Mouse (Mus musculus) forebrain, embryonic 12.5 days (tissue): ENCODE results near the gene Car15. TPM values are rescaled to one million over a fixed set of nuclear protein-coding genes. Genes with fewer than 3 reads are reported as not detected.

Source experiments
- ATAC-seq: fragments of 200-750 bp; cut with Nextera tagmentation; 2 replicates; pipeline ENCODE4 v1.8.0; 2017; ENCODE audit warnings: moderate TSS enrichment; ENCODE audit not compliant: low FRiP score
- H3K27ac ChIP-seq: fragments of 300-500 bp; sonication (generic); 2 replicates; pipeline ENCODE4 v1.5.1; 2016; ENCODE audit warnings: mild to moderate bottlenecking
- H3K27me3 ChIP-seq: fragments of 300-500 bp; sonication (generic); 2 replicates; pipeline ENCODE4 v1.6.1; 2016; ENCODE audit warnings: mild to moderate bottlenecking
- H3K36me3 ChIP-seq: fragments of 300-500 bp; sonication (generic); replicated peaks from 2 replicates; pipeline ENCODE4 v1.6.1; 2016; ENCODE audit warnings: mild to moderate bottlenecking
- H3K4me1 ChIP-seq: fragments of 300-500 bp; sonication (generic); 2 replicates; pipeline ENCODE4 v1.6.1; 2016
- H3K4me2 ChIP-seq: fragments of 300-500 bp; sonication (generic); 2 replicates; pipeline ENCODE4 v1.6.1; 2016; ENCODE audit warnings: mild to moderate bottlenecking, moderate library complexity
- H3K4me3 ChIP-seq: fragments of 300-500 bp; sonication (generic); replicated peaks from 2 replicates; pipeline ENCODE4 v1.5.1; 2016; ENCODE audit warnings: mild to moderate bottlenecking
- H3K9ac ChIP-seq: fragments of 300-500 bp; sonication (generic); 2 replicates; pipeline ENCODE4 v1.6.1; 2016; ENCODE audit warnings: mild to moderate bottlenecking
- H3K9me3 ChIP-seq: fragments of 300-500 bp; sonication (generic); 2 replicates; pipeline ENCODE4 v1.6.1; 2016
- WGBS: fragments of 180-500 bp; shearing (Covaris S2); methylation state at CpG from one replicate; pipeline ENCODE4 v1.1.7; 2016; 5-methylcytosine and 5-hydroxymethylcytosine counted together
- polyA plus RNA-seq: library from polyadenylated mRNA; unstranded; fragments of >200 nt; fragmentation: Nextera tagmentation; extraction: Ambion mirVana; gene quantifications from 2 replicates; pipeline ENCODE4 v1.2.1, GENCODE M21; 2016

Gene Car15
- polyA plus RNA-seq, 1 experiment from 2014 or later = 4.4 TPM

DNA sequence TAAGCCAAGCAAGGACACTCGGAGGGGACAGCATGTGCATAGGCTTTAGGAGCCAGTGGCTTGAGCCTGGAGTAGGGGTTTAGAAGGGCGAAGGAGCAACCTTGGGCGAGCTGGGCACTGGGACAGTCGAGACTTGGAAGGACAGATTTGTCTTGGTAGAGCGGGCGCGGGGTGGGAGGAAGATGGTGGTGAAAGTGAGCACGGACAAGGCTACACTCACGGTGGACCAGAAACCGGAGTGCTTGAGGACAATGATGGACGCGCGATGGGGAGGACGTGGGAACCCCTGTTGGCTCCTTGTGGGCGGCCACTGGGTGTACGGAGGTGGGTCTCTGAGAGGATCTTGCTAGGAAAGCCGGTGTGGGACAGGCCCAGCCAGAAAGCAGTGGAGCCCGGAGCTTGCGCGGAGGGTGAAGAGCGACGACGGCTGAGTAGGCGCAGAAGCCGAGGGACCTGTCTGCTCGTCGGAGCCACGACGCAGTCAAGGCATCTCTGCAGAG is 40.3 kb downstream of the Car15 start:
- Histone ChIP-seq H3K27ac (0 out of 2 replicates have a peak overlapping the region, but pooled peaks have one; percentile 11), H3K27me3 (peaks cover 82% of the 10 kb centered on the region), H3K4me3 (peak overlapping the region; percentile 50), H3K4me2 (peak overlapping the region; percentile 86), H3K9me3 (no peaks in the 10 kb centered on the region), H3K36me3 (peaks cover 10% of the 10 kb centered on the region), H3K9ac (peak overlapping the region; percentile 70; the same call in 1 of the 2 replicates), H3K4me1 (peaks cover 32% of the 10 kb centered on the region)
- WGBS = 4% methylated on average over 29 of the region's 29 CpGs
- ATAC-seq = no peak

DNA sequence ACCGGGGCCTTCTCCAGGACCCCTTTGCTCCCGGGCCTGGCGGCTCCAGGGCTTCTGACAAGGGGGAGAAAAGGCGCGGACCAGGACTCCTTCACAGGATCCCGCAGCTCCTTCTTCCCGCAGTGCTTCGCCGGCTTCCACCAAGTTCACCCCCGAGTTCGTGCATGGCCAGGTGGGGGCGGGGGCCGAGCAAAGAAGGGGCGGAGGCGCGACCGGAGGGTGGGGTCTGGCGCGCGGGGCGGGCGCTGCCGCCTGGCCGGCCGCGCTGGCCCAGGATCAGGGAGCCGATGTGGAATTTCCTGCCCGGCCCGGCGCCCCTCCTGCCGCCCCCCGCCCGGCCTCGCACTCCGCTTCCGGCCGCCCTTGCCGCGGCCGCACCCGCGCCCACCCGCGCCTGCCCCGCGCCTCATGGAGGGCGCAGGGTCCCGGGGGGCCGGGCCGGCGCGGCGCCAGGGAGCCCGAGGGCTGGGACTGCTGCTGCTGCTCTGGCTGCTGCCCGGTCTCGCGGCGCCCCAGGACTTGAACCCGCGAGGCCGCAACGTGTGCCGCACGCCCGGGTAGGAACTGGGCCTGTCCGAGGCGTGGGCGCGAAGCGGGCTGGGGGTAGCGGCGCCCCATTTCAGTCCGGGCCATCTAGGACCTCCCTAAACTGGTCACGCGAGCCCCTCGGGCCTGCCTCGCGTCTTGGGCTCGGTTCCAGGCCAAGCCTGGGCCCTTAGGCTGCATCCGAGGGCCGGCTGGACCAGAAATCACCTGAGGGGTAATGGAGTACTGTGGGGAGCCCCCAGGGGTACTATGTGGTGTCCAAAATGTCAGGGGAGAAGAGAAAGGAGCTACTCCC is 41.0 kb downstream of the Car15 start, which contains the start of gene Scarf2:
Scarf2 (plus strand) TSS at position 312 of the 841 bp plus-strand sequence.
- Histone ChIP-seq H3K4me1 (peaks cover 25% of the 10 kb centered on the region), H3K27me3 (peaks cover 75% of the 10 kb centered on the region), H3K9ac (peak within 1 kb of the TSS; percentile 70), H3K27ac (peak within 1 kb of the TSS; percentile 59; the same call in 1 of the 2 replicates), H3K36me3 (peaks cover 17% of the 10 kb centered on the region), H3K9me3 (no peaks in the 10 kb centered on the region), H3K4me2 (peak within 1 kb of the TSS; percentile 86), H3K4me3 (peak within 1 kb of the TSS; percentile 50)
- peak; percentile 36; the same call in 1 of the 2 replicates for ATAC-seq
- 1% methylated on average over 69 of the region's 81 CpGs for WGBS

DNA sequence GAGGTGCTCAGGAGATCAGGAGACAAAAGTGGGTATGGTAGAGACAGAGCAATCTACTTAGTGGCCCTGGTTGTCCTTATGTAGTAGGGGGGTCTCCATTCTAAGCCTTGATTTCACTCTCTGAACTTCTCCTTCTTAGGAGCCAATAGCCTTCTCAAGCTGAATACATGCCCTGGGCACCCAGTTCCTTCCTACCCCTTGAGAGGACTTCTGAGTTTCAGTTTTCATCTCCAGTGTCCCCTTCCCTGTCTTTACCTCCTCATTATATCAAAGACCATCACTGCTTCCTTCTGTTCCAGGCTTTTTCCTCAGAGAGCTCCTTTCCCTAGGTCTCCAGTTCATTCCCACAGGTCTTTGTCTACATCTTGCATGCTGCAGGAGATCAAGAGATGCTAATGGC is 41.6 kb downstream of the Car15 start:
- peaks cover 68% of the 10 kb centered on the region for H3K27me3 ChIP-seq
- ATAC-seq = no peak
- peak overlapping the region; percentile 50 for H3K4me3 ChIP-seq
- H3K36me3 ChIP-seq = peaks cover 23% of the 10 kb centered on the region
- peak overlapping the region; percentile 70; the same call in 1 of the 2 replicates for H3K9ac ChIP-seq
- H3K27ac ChIP-seq = no peak overlapping the region
- H3K4me2 ChIP-seq = peak overlapping the region; percentile 86
- H3K9me3 ChIP-seq = no peaks in the 10 kb centered on the region
- H3K4me1 ChIP-seq = peaks cover 22% of the 10 kb centered on the region

DNA sequence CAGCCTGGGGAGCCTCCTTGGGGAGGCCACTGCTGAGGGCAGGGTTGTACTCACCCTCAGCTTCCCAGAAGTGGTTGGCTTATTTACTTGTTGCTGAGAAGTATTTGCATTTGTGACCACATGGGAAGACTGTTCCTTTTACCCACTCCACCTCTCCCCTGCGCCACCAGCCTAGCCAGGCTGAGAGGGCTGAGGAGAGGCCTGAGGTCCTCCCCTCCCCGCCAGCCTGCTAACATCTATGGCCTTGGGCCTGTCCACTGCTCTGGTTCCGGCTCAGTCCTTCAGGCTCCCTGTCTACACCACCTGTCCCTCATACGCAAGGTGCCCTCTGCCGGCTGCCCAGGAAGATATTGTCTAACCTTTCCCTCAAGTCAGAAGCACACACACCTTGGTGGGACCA is 42.5 kb downstream of the Car15 start:
- Histone ChIP-seq H3K27ac (no peak overlapping the region), H3K27me3 (peaks cover 59% of the 10 kb centered on the region), H3K36me3 (peaks cover 31% of the 10 kb centered on the region), H3K9ac (no peak overlapping the region), H3K4me2 (no peak overlapping the region), H3K4me3 (no peak overlapping the region), H3K4me1 (peaks cover 22% of the 10 kb centered on the region), H3K9me3 (no peaks in the 10 kb centered on the region)
- no peak for ATAC-seq
- 61% methylated on average over 5 of the region's 5 CpGs for whole genome bisulfite sequencing

DNA sequence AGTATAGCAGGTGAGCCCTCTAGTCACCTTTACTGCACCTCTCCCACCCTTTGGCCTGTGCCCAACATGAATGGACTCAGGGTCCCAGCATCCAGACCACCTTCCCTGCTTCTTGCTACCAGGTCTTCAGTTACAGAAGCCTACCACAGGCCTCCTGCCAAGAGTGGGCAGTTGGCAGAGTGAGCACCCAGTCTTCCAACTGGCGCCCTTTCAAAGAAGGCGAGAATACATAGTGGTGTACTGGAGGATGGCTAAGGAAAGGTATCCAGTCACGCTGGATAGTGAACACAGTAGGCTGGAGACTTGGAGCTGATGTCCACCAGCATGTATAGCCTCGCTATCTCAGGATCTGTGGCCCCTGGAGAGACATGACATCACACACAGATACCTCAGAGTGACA is 44.1 kb downstream of the Car15 start:
- Histone ChIP-seq H3K27ac (no peak overlapping the region), H3K4me3 (no peak overlapping the region), H3K9ac (no peak overlapping the region), H3K27me3 (peaks cover 43% of the 10 kb centered on the region), H3K4me1 (peaks cover 22% of the 10 kb centered on the region), H3K9me3 (no peaks in the 10 kb centered on the region), H3K4me2 (no peak overlapping the region), H3K36me3 (peaks cover 45% of the 10 kb centered on the region)
- WGBS = 86% methylated on average over 4 of the region's 4 CpGs
- ATAC-seq = no peak

DNA sequence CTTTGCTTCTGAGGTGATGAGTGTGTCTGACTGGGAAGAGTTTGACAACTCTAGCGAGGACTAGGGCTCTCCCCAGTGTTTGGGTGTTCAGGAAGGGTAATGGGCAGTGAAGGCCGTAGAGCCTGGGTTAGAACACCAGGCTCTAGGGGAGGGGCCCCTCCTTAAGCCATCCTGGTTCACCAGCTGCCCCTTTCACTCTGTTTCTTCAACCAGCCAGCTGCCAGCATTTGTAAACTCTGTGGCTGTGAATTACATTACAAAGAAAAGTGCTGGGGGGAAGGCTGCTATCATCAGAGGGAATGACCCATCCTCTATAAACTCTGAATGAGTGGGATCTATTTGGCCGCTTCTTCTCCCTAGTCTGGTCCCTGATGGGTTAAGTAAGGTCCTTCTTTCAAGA is 45.4 kb downstream of the Car15 start:
- Histone ChIP-seq H3K27me3 (peaks cover 30% of the 10 kb centered on the region), H3K36me3 (peaks cover 52% of the 10 kb centered on the region), H3K4me1 (peaks cover 11% of the 10 kb centered on the region), H3K4me3 (no peak overlapping the region), H3K4me2 (no peak overlapping the region), H3K9ac (no peak overlapping the region), H3K9me3 (no peaks in the 10 kb centered on the region), H3K27ac (no peak overlapping the region)
- 71% methylated on average over 3 of the region's 3 CpGs for WGBS
- ATAC-seq = no peak

DNA sequence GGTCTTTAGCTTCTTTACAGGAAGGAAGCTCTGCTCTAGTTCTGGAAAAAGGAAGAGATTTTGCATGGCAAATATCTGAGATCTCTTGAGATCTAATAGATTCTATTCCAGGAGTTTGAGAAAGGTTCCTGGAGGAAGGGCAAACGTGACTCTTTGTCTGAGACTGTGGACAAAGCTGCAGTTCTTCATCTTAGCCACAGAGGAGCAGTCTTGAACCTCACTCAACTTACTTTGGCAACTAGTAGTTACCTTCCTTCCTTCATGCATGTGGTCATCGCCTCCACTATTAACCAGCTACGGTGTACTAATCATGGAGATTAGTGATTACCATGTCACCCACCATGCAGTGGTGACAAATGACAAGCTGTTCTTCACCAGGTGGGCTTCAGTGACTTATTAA is 52.8 kb downstream of the Car15 start:
- ATAC-seq = no peak
- no peak overlapping the region for H3K27ac ChIP-seq
- no peak overlapping the region for H3K4me3 ChIP-seq
- H3K9ac ChIP-seq = no peak overlapping the region
- 55% methylated on average over 3 of the region's 3 CpGs for WGBS
- no peaks in the 10 kb centered on the region for H3K27me3 ChIP-seq
- peaks cover 74% of the 10 kb centered on the region for H3K36me3 ChIP-seq
- H3K4me2 ChIP-seq = no peak overlapping the region
- H3K9me3 ChIP-seq = no peaks in the 10 kb centered on the region
- H3K4me1 ChIP-seq = no peaks in the 10 kb centered on the region

Other genes with a start within 250 kb of the Car15 start
- gene Smpd4, start 219.0 kb downstream of the Car15 start, polyA plus RNA-seq = 43.6 and 52.8 TPM in 2 replicates
- gene Ccdc74a, start 191.9 kb downstream of the Car15 start, polyA plus RNA-seq = 5.8 and 6.3 TPM in 2 replicates
- 45.1 and 46.7 TPM in 2 replicates for gene Med15, start 105.5 kb downstream of the Car15 start, polyA plus RNA-seq
- gene Klhl22, start 78.7 kb downstream of the Car15 start, polyA plus RNA-seq = 49.7 and 50.4 TPM in 2 replicates
- gene Scarf2, start 41.1 kb downstream of the Car15 start, polyA plus RNA-seq = 5.3 and 7.3 TPM in 2 replicates
- not detected in 2 replicates for gene B830017H08Rik, start 5.2 kb downstream of the Car15 start, polyA plus RNA-seq
- 0.43 and 0.97 TPM in 2 replicates for gene Gm20518, start 53.3 kb upstream of the Car15 start, polyA plus RNA-seq
- gene Tssk1, start 55.9 kb upstream of the Car15 start, polyA plus RNA-seq = 0.10 TPM in 1 of 2 replicates, not detected in the other
- 97.9 and 106 TPM in 2 replicates for gene Dgcr2, start 60.2 kb upstream of the Car15 start, polyA plus RNA-seq
- not detected in 2 replicates for gene Tssk2, start 60.3 kb upstream of the Car15 start, polyA plus RNA-seq
- gene Ess2, start 73.0 kb upstream of the Car15 start, polyA plus RNA-seq = 54.2 and 55.4 TPM in 2 replicates
- 0.45 TPM in 1 of 2 replicates, not detected in the other for gene Gsc2, start 76.7 kb upstream of the Car15 start, polyA plus RNA-seq
- 108 and 109 TPM in 2 replicates for gene Slc25a1, start 89.9 kb upstream of the Car15 start, polyA plus RNA-seq
- gene Vpreb2, start 142.1 kb upstream of the Car15 start, polyA plus RNA-seq = not detected in 2 replicates
- 149 and 150 TPM in 2 replicates for gene Dgcr6, start 214.5 kb upstream of the Car15 start, polyA plus RNA-seq